In the genomic region with DNA sequence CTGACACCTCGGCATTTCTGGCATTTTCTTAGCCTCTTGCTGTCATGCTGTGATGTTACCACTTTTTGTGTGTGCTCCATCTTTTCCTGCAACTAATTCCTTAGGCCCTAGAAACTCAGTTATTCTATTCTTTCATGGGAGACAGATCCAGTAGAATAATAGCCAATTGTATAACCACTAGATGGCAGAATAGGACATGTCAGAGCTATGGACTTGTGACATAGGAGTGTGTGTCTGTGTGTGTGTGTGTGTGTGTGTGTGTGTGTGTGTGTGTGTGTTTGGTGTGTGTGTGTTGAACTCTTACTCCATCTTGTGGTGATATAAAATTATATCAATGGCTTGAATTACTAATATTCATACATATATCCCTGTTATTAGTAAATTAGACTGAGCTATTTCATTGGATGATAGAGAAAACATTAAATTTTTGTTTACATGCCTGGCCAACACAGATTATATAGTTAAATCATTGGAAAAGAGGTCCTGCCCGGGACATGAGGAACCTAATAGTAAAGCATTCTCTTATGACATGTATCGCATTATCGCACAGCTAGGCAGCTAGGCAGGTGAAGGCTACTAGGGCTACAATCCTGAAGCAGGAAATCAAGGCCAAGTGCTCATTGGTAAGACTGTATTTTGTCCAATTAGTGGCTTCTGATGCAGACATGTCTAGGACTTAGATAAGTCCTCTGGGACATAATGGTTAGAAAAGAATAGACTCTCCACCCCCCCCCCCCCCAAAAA, we compare ENCODE assay signal across 10 mouse cellular contexts. TPM values are rescaled to one million over a fixed set of nuclear protein-coding genes. Genes with fewer than 3 reads are reported as not detected.
A peak's percentile ranks its signal among the peaks of the same experiment; 100 is the strongest.
DNase-seq lines count a peak whose midpoint lies in the region; ATAC-seq and TF ChIP-seq lines count a peak whose summit lies in the region.
"Had no signal": no experiment of that assay in that cellular context is flagged by ENCODE, and none has a peak within 500 bp of the region (broad histone marks: within the 10 kb centered on the region; RNA-seq: fewer than 3 reads in every experiment).

No protein-coding gene starts in this region.

- H3K27me3 ChIP-seq in heart, adult 2 months (ENCODE audit: control insufficient read depth, insufficient read depth, low read length) = no peaks in the 10 kb centered on the region
- H3K27me3 ChIP-seq in MEL (ENCODE audit: control insufficient read depth in 1 of 2, insufficient read depth in 2 of 2, low read length in 2 of 2) = no peaks in the 10 kb centered on the region
- no peaks in the 10 kb centered on the region for H3K27me3 ChIP-seq in hindbrain, embryonic 15.5 days
- H3K27me3 ChIP-seq: limb, embryonic 12.5 days; stomach, embryonic 15.5 days had no signal

- TF ChIP-seq CTCF in heart, adult 2 months (IDR thresholded peaks at IDR 0.05) = peak; percentile 59
- peak; percentile 39 to 84 (median 39) for TF ChIP-seq CTCF in MEL (IDR thresholded peaks at IDR 0.05 in 2 of 3, conservative IDR thresholded peaks at IDR 0.05 in 1 of 3; ENCODE audit: control insufficient read depth in 1 of 3, insufficient read depth in 1 of 3, low read depth in 2 of 3, low read length in 3 of 3, poor library complexity in 1 of 3, severe bottlenecking in 1 of 3)

- no peak overlapping the region for H3K9ac ChIP-seq in heart, adult 2 months (ENCODE audit: low read depth, low read length)
- H3K9ac ChIP-seq in MEL (ENCODE audit: control insufficient read depth, low read depth, low read length, poor library complexity, severe bottlenecking) = no peak overlapping the region
- H3K9ac ChIP-seq in hindbrain, embryonic 15.5 days = no peak overlapping the region
- H3K9ac ChIP-seq: limb, embryonic 12.5 days; stomach, embryonic 15.5 days had no signal

- no peak overlapping the region for H3K4me3 ChIP-seq in heart, adult 2 months
- no peak overlapping the region for H3K4me3 ChIP-seq in MEL (ENCODE audit: control insufficient read depth in 1 of 2, insufficient read depth in 1 of 2, low read depth in 2 of 2, low read length in 2 of 2)
- H3K4me3 ChIP-seq in hindbrain, embryonic 15.5 days = no peak overlapping the region
- H3K4me3 ChIP-seq: limb, embryonic 12.5 days; stomach, embryonic 15.5 days had no signal

- no peak overlapping the region for H3K27ac ChIP-seq in heart, adult 2 months
- H3K27ac ChIP-seq in MEL (ENCODE audit: control insufficient read depth, low read depth, low read length) = no peak overlapping the region
- H3K27ac ChIP-seq in hindbrain, embryonic 15.5 days (replicated peaks) = no peak overlapping the region
- H3K27ac ChIP-seq: limb, embryonic 12.5 days; stomach, embryonic 15.5 days had no signal

- intact Hi-C loops in heart, adult 2 months (cut with DNase I) = loop anchor here (5.0 kb wide), 1 partner anchor 550 kb away; no protein-coding TSS in a partner anchor
- intact Hi-C loops in heart, postnatal 25 days (cut with DNase I) = loop anchor here (5.0 kb wide), 1 partner anchor 140 kb away; no protein-coding TSS in a partner anchor

- no peak for TF ChIP-seq POLR2A in heart, adult 2 months (IDR thresholded peaks at IDR 0.05; ENCODE audit: insufficient read depth, low read depth, low read length)
- TF ChIP-seq POLR2A in MEL (IDR thresholded peaks at IDR 0.05; ENCODE audit: control insufficient read depth in 1 of 2, insufficient read depth in 1 of 2, low read depth in 1 of 2, low read length in 2 of 2, poor library complexity in 1 of 2) = no peak

- TF ChIP-seq RAD21 in MEL (IDR thresholded peaks at IDR 0.05; ENCODE audit: low read depth, low read length) = peak; percentile 81

- no peaks in the 10 kb centered on the region for H3K4me1 ChIP-seq in heart, adult 2 months (ENCODE audit: control insufficient read depth, insufficient read depth, low read length)
- peaks cover 0 to 8% of the 10 kb centered on the region in 2 experiments; a peak in 2 of 4 replicates for H3K4me1 ChIP-seq in MEL (ENCODE audit: control insufficient read depth in 1 of 2, insufficient read depth in 2 of 2, low read length in 2 of 2)
- H3K4me1 ChIP-seq in hindbrain, embryonic 15.5 days (replicated peaks) = no peaks in the 10 kb centered on the region
- H3K4me1 ChIP-seq: limb, embryonic 12.5 days; stomach, embryonic 15.5 days had no signal

- H3K79me2 ChIP-seq in heart, adult 2 months (replicated peaks; ENCODE audit: control insufficient read depth, insufficient read depth, low read length) = no peaks in the 10 kb centered on the region
- H3K79me2 ChIP-seq in MEL (ENCODE audit: control insufficient read depth, insufficient read depth, low read length, poor library complexity) = no peaks in the 10 kb centered on the region

- no peaks in the 10 kb centered on the region for H3K9me3 ChIP-seq in MEL (replicated peaks; ENCODE audit: insufficient read depth, low read length)
- no peaks in the 10 kb centered on the region for H3K9me3 ChIP-seq in hindbrain, embryonic 15.5 days
- H3K9me3 ChIP-seq: limb, embryonic 12.5 days; stomach, embryonic 15.5 days had no signal

- ATAC-seq in hindbrain, embryonic 15.5 days (ENCODE audit: low FRiP score, low read depth) = peak; percentile 83; the same call in 1 of the 2 replicates
- ATAC-seq in megakaryocyte, adult 5-6 weeks (ENCODE audit: poor library complexity, severe bottlenecking) = peak; percentile 61; the same call in 1 of the 2 replicates

- no peak for DNase-seq in heart, adult 2 months
- DNase-seq in heart, postnatal 25 days (ENCODE audit: low spot score) = no peak
- DNase-seq in 3134 (ENCODE audit: extremely low read depth, insufficient read length, low spot score) = peak; percentile 35
- peak; percentile 66 for DNase-seq in MEL (ENCODE audit: low read depth, low spot score)
- DNase-seq in embryo, embryonic 10.5 days (ENCODE audit: low spot score) = peak; percentile 71
- DNase-seq in spleen, adult 18-20 months = no peak

- no peaks in the 10 kb centered on the region for H3K36me3 ChIP-seq in heart, adult 2 months (ENCODE audit: control insufficient read depth, insufficient read depth, low read length)
- peaks cover 0 to 4% of the 10 kb centered on the region in 2 experiments; a peak in 2 of 4 replicates for H3K36me3 ChIP-seq in MEL (ENCODE audit: control insufficient read depth in 1 of 2, insufficient read depth in 2 of 2, low read length in 2 of 2)
- no peaks in the 10 kb centered on the region for H3K36me3 ChIP-seq in hindbrain, embryonic 15.5 days
- H3K36me3 ChIP-seq: limb, embryonic 12.5 days; stomach, embryonic 15.5 days had no signal

- no peak for TF ChIP-seq EP300 in heart, adult 2 months (IDR thresholded peaks at IDR 0.05; ENCODE audit: insufficient read depth, low read depth, low read length)
- no peak for TF ChIP-seq EP300 in MEL (IDR thresholded peaks at IDR 0.05; ENCODE audit: low read depth in 1 of 2, low read length in 2 of 2)

- WGBS in heart, adult 2 months = 78% methylated on average over 4 of the region's 4 CpGs
- 83% methylated on average over 4 of the region's 4 CpGs for WGBS in hindbrain, embryonic 15.5 days

- H3K4me2 ChIP-seq in hindbrain, embryonic 15.5 days = no peak overlapping the region
- H3K4me2 ChIP-seq: limb, embryonic 12.5 days; stomach, embryonic 15.5 days had no signal

TF ChIP-seq in MEL, 35 proteins besides CTCF, POLR2A, EP300 and RAD21:
- TF ChIP-seq MXI1 (IDR thresholded peaks at IDR 0.05; ENCODE audit: low read depth, low read length) = 0 out of 2 replicates have a peak, but pooled peaks have one; percentile 25
- peak; percentile 76 for TF ChIP-seq ZC3H11A (IDR thresholded peaks at IDR 0.05; ENCODE audit: low read depth, low read length)
- TF ChIP-seq SMC3 (IDR thresholded peaks at IDR 0.05; ENCODE audit: low read depth, low read length) = peak; percentile 76
- no peak for TF ChIP-seq MAZ (IDR thresholded peaks at IDR 0.05; ENCODE audit: low read depth, low read length)
- TF ChIP-seq ZNF384 (IDR thresholded peaks at IDR 0.05; ENCODE audit: low read depth, low read length) = no peak
- 0 out of 2 replicates have a peak, but pooled peaks have one; percentile 35 for TF ChIP-seq SIN3A (IDR thresholded peaks at IDR 0.05; ENCODE audit: low read length)
- peak; percentile 16; the same call in 1 of the 2 replicates for TF ChIP-seq USF1 (IDR thresholded peaks at IDR 0.05; ENCODE audit: low read depth, low read length)
- no peak for TF ChIP-seq MEF2A (IDR thresholded peaks at IDR 0.05; ENCODE audit: extremely low read depth, insufficient replicate concordance, low read depth, low read length, poor library complexity, severe bottlenecking)
- 0 out of 2 replicates have a peak, but pooled peaks have one; percentile 9 for TF ChIP-seq ETS1 (IDR thresholded peaks at IDR 0.05; ENCODE audit: low read depth, low read length)
- no peak for TF ChIP-seq KAT2A (conservative IDR thresholded peaks at IDR 0.05; ENCODE audit: low read depth, low read length)

RNA-seq across cellular contexts. Expression of gene Pgrmc2, which starts 40.5 kb away (rescaled TPM):
- 10 to 100 TPM; 28.7 to 34.5 TPM for total RNA-seq in heart, adult 2 months (2021)
- polyA plus RNA-seq in heart, adult 2 months (2012; rRNA removed) = 12.2 and 17.0 TPM in 2 replicates
- 10 to 100 TPM; 27.5 to 30.1 TPM for total RNA-seq in heart, postnatal 25 days (2021)
- total RNA-seq in MEL (2012; rRNA removed) = 23.2 and 23.8 TPM in 2 replicates
- 10 to 100 TPM in 1 of 2 experiments, not detected in 1; 52.8 TPM for polyA plus RNA-seq in MEL (2012; ENCODE audit: insufficient read depth in 1 of 2, insufficient read length in 2 of 2, low read depth in 1 of 2, low replicate concordance in 2 of 2, missing spikeins in 1 of 2)
- polyA plus RNA-seq in hindbrain, embryonic 15.5 days (2015; fragmentation: Nextera tagmentation; extraction: Ambion mirVana) = 30.4 TPM in 2 replicates
- total RNA-seq in megakaryocyte, adult 5-6 weeks (2015) = 14.8 and 19.6 TPM in 2 replicates
- 9.1 and 11.7 TPM in 2 replicates for total RNA-seq in megakaryocyte, adult 5-6 weeks (2017)

Comparison
In these comparisons a context has a peak if more than half of its experiments do, and no peak if none do; other contexts are left out.
1. DNase-seq: peak in 3134 (single experiment), MEL (single experiment) and embryo, embryonic 10.5 days (single experiment); none in heart, adult 2 months (0 of 2), heart, postnatal 25 days (single experiment) and spleen, adult 18-20 months (0 of 2).